Mouse (Mus musculus) telencephalon, adult 2 months (tissue): ENCODE data around the gene Vmn2r41.
"Not testable (repeated sequence)": the region's sequence is repeated elsewhere in the genome, so short reads cannot be mapped to it uniquely, and the experiment has no call there.

ENCODE experiments used
- DNase-seq: peaks from one replicate; pipeline ENCODE4 v3.0.0-alpha.2; 2011; ENCODE audit warnings: low read depth, low spot score

The Vmn2r41 gene

DNA sequence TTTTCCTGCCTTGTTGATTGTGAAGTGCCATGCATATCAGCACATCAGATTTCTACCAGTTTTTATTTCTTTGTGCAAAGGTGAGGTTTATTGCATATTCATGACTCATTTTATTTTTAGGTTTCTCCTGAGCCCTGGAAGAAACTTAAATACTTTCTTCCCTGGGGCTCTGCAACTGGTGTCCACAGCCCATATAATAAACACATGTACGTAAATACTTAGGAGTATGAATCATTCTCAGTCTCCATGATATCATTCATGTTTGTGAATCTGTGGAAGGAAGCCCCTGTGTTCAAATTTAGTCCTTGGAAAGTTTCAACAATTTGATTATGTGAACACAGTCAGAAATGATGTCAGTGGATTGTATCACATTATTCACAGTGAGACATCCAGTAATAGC lies at the start of gene Vmn2r41:
Vmn2r41 (minus strand) TSS at position 101 of the 400 bp plus-strand sequence.
- DNase-seq = not testable (repeated sequence)

DNA sequence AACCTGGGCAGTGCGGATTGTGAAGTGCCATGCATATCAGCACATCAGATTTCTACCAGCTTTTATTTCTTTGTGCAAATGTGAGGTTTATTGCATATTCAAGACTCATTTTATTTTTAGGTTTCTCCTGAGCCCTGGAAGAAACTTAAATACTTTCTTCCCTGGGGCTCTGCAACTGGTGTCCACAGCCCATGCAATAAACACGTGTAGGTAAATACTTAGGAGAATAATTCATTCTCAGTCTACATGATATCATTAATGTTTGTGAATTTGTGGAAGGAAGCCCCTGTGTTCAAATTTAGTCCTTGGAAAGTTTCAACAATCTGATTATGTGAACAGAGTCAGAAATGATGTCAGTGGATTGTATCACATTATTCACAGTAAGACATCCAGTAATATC lies 38.8 kb upstream of the Vmn2r41 start, which contains the start of gene Vmn2r42:
Vmn2r42 (minus strand) TSS at position 101 of the 400 bp plus-strand sequence.
- DNase-seq = not testable (repeated sequence)

DNA sequence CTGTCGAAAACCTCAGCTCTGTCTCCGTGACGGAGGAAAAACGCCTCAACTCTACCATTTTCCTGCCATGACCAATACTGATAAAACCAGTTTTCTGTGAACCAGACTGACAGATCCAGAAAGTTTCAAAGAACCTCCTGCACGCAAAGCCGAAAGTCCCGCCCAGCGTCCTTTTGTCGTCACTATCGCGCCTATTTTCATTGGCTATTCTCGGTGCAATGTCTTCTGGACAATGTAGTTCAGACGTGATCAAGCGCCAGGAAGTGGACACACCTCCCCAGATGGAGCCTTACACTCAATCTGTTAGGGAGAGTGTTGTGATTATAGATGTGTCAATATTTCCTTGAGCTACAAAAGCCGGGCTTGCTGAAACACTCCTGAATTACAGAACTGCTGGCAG lies 68.6 kb downstream of the Vmn2r41 start:
- DNase-seq = not testable (repeated sequence)
